Mouse (Mus musculus) embryonic fibroblast, embryonic 13.5 days (primary cell): ENCODE data around the gene Pde10a.

Source experiments
- CTCF ChIP-seq: IDR thresholded peaks from 2 replicates; pipeline ENCODE4 v1.5.1; 2011; ENCODE audit warnings: mild to moderate bottlenecking, control low read depth, low read length, moderate library complexity, borderline replicate concordance; ENCODE audit not compliant: insufficient read depth
- POLR2A ChIP-seq: IDR thresholded peaks from 2 replicates; pipeline ENCODE4 v1.6.1; 2011; ENCODE audit warnings: low read depth, mild to moderate bottlenecking, control low read depth, low read length, moderate library complexity

DNA sequence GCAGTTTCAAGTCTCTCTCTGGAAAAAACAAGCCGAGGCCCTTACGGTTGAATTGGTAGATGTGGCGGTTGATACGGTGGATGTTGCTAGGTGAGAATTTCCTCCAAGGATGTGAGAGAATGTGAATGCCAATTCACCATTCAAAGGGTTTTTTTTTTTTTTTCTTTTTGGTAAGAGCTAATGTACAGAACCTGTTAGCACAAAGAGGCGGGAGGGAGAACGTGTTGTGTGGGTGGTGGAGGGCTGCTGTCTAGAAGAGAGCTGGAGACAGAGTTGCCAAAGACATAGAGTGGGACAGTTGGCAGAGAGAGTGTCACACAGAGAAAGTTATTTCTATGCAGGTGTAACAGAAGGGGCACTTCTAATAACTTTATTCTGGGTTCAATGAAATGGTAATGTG, 260.7 kb downstream of the Pde10a start:
- TF ChIP-seq POLR2A (no peak), CTCF (no peak)
